Mouse (Mus musculus): ENCODE measurements around the gene Bace2.

The Bace2 gene

DNA sequence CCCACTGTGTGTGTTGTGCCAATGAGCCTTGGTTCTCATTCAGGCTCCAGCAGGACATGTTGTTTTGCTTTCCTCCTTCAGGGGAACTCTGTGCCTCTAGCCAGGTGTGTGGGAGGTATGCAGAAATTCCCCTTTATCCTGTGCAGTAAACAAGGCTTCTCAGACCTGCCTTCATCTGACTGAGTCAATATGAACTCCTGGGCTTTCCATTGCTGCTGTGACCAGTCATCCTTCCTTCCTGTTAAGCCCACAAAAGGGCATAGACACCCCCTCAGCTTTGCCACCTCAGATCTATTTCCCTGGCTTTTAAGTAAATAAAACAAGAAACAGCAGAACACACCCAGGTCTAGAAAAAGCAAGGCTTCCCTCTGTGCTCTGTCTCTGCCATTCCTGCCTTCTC, 45.2 kb downstream of the Bace2 start:
- DNase-seq (ENCODE audit: low read depth, low spot score), result no peak

DNA sequence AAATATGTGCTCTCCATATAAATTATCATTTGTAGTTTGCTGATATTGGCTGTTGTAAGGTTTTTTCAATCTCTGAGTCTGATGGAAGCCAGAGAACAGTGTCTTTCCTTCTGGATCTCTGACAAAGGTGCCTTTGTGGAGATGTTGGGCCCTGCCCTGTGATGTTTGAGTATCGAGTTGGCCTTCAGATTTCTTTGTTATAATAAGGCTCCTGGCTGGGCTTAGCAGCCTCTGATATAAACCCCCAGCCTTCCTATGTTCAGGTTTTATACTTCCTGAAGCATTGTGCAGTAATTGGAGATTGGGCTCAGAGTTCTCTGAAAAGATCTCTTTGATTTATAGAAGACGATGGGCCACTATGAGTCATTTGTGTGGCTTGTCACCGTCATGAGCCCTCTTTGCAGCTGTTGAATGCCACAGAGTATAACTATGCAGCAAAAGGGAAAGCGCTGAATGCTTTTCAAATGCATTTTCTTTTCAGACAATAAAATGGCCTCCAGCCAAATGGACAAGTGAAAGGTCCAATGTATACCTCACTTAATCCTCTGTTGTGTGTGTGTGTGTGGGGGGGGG, 45.8 kb downstream of the Bace2 start:
- DNase-seq (ENCODE audit: low read depth, low spot score), result no peak

DNA sequence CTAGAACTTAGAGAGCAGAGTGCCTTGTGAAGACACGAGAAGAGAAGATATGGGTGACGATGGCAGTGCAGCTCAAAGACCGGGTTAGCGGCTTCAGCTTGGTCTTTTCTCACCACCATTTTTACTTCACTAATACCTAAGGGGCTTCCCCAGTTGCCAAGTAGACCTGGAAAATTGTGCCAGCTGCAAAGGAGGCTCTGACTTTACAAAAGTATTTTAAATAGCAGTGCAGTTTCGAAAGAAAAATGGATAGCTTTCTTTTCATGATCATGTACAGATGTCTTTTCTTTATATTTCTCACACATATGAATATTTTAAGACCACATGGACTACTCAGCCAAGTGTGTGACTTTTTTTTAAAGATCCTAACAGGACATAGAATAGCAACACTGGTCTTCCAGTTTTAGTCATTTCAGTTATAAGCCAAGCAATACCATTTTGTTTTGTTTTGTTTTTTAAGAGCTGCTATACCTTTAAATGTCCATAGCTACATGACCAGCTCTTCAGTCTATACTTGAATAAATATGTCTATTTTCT, 49.0 kb downstream of the Bace2 start:
- DNase-seq (ENCODE audit: low read depth, low spot score), result no peak

DNA sequence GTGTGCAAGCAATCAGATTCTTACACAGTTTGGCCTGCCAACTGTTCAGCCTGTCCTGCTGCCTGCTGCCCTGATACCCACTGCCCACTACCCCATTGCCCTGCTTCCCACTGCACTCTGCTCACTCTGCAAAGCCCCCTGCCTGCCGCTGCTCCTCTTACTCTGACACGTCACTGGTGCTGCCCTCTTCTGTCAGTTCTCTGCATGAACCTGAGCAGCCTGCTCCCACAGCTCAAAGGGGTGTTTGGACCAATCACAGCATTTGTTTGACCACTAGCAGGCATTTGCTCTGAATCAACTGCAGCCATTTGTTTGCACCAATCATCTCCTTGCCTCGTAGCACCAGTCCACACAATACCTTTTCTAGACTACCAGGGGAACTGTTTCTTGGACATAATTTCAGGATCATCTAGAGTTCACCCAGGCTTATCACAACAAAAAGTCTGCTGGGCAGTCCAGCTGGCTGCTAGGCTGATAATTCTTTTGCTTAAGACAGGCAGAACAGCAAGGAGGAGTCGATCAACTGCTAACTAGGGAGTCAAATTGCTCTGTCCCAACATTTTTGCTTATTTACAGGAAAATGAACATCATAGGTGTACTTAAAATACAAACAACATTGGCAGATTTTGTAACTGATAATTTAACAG, 61.5 kb downstream of the Bace2 start:
- peak; percentile 47 for DNase-seq (ENCODE audit: low read depth, low spot score)

DNA sequence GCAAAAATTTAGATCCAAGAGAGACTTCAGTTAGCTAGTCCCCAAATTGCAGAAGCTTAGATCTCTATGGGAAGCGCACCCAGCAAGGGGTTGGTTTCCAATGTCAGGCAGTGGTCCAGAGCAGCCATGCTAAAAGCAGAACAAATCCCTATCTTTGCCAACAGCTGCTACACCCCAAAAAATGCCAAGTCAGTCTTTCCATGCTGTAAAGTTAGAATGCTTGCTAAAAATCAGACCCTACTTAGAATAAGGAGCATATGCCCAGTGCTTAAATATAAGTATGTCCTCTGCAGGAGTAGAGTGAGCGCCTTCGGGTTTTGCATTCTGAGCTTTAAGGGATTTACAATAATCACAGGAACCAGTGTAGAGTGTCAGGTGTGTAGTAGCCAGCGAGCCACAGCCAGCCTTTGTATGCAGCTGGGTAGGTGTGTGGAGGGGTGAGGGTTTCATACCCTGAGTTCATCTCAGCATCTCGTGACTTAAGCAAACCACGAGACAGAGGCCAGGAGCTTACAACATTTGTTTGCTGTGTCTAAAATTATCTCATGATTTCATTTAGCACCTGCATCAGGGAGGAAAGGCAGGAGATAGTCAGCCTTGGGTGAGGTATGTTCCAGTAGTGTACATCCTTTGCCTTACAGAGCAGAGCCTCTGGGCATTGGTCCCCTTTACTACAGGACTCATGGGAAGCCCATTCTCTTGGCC, 62.4 kb downstream of the Bace2 start:
- DNase-seq (ENCODE audit: low read depth, low spot score), result no peak

DNA sequence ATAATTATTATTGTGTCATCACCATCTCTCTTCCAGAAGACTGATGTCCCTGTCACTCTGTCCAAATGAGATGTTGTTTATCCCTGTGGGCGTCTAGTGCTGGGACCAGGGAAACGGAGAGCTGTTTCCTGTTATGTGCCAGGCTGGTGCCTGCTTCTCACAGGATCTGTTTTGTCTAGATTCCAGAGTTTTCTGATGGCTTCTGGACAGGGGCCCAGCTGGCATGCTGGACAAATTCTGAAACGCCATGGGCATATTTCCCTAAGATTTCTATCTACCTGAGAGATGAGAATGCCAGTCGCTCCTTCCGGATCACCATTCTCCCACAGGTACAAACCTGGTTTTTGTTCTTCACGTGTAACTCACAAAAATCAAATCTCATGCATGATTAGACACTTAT, 65.1 kb downstream of the Bace2 start:
- no peak for DNase-seq (ENCODE audit: low read depth, low spot score)

DNA sequence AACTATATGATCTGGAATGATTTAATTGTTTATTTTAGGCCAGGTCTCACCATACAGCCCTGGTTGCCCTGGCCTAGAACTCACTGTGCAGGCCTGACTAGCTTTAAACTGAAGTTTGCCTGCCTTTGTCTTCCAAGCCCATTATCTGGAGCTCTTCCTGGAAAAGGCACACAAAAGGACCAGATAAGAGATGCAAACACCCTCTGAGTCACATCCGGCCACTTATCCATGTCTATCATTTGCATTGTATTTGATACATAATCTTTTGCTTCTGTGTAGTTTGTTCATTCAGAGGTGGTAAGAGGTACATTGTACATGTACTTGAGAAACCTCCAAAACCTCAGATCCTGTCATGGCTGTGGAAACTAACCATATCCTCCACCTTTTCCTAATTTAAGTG, 67.1 kb downstream of the Bace2 start:
- DNase-seq (ENCODE audit: low read depth, low spot score), result no peak

DNA sequence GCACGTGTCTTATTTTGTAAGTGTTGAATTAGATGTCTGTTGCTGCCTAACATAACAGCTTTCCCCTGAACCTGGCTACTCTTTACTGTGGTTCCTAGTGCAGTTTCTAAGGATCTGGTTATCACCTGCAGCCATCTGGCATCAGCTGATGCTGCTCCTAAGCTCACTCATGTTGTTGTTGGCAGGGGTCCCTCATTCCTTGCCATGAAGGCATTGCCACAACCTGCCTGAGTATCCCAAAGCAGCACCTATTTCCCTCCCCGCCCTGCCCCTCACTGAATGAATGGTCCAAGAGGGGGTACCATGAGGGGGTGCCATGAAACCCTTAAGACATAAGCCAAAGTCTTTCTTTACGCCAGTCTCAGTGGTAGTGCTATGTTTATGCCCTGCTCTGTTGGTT, 71.5 kb downstream of the Bace2 start:
- DNase-seq (ENCODE audit: low read depth, low spot score), result no peak

DNA sequence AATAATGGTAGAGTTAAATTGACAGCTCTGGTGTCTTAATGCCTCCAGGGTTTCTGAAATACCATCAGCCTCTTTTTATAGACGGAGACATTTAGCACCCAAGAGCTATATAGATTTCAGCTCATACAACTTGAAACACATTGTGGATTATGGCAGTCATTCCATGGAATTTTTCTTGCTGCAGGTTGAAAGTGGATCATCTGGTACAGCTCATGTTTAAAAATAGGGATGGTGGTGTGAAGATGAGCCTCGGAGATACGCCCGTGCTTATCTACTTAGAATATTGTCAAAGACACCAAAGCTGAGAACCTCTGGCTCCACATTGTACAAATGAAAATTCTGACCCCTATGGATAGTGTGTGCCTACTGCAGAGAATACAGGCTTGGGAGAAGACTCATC, 73.5 kb downstream of the Bace2 start:
- no peak for DNase-seq (ENCODE audit: low read depth, low spot score)

DNA sequence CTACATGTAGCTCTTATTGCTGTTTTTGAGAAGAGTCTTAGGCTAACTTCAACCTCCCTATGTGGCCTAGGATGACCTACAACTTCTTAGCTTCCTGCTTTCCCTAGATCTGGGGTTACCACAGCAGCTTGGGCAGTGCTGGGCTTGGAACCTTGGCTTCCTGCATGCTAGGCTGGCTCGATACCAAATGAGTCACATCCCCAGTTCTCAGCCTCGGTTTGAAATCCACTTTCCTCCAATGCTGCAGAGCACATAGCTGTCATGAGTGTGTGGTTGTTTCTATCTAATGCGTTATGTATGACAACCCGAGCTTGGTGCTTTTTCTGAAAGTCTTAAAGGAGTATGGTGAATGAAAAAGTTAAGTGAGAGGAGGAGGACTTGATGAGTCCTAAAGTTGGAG, 74.8 kb downstream of the Bace2 start:
- DNase-seq (ENCODE audit: low read depth, low spot score), result peak; percentile 89

DNA sequence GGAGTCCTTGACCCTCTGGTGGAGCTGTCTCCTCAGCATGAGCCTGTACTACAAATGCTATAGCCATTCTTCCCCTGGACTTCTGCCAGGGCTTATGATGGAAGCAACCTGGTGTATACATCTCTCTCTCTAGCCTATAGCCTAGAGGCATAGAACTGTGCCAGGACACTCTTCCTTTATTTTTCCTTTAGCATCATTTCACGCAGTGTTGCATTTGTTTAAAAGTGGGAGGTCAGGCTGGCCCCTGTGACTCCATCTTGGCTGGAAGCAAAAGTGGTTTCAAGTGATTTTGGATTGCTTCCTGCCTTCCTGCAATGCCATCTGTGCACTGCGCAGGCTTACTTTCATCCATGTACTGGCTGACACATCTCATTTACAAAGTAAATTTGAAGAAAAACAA, 77.7 kb downstream of the Bace2 start:
- peak; percentile 6 for DNase-seq (ENCODE audit: low read depth, low spot score)

DNA sequence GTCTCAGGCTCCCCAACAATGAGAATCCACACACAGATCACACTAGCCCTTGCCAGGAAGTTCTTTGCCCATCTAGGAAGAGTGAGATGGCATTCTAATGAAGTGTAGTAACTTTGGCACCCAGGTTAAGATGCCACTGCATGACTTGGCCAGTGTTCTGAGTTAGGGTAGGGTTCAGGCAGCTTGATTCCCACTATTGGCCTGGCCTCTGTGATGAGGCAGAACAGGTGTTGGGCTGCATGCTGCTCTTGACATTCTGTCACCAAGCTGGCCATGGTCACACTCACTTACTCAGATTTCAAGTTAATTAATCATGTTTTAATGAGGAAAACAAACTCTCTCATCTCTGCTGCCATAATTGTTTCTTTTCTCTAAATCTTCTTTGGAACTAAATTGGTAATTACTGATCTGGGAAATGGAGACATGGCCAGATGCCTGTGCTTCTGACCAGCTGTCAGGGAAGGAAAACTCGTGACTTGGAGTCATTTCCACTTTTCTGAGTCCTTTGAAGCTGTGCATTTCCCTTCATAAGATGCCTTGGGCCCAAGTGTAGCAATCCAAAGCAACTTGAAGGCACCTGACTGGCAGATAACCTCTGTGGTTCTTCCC, 81.0 kb downstream of the Bace2 start:
- DNase-seq (ENCODE audit: low read depth, low spot score), result no peak

DNA sequence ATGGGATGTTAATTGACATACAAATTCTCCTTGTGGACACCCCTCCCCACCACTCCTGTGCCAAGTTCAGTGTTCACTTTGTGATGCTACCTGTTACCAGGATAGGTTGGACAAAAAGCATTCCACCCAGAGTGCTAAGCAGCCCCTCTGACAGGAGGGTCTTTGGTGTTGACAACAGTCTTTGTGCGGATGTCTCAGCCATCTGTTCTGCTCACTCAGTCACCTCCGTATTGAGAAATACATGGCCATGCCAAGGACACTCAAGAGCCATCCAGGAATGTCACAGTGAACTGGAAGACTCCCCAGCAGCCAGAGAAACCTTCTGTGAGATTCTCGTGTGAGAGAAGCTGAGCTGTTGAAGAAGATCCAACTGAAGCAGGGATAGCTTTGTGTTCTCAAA, 81.6 kb downstream of the Bace2 start:
- DNase-seq (ENCODE audit: low read depth, low spot score), result no peak

DNA sequence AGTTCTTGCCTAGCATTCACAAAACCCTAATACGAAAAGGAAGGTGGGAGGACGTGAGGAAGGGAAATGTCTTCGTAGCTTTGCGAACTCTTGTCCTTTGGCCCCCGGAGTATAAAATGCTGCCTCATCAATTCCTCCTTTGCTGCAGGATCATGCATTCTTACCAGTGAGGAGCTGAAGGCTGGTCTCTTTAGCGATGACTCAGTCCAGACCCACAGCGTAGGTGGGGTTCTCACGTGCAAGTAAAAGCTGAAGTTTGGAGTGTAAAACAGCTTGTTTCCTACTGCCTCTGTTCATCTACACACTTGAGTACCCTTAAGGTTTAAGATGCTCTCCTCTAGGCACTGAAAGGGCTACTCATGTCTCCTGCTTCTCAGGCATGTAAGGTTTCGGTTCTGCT, 85.4 kb downstream of the Bace2 start:
- no peak for DNase-seq (ENCODE audit: low read depth, low spot score)

DNA sequence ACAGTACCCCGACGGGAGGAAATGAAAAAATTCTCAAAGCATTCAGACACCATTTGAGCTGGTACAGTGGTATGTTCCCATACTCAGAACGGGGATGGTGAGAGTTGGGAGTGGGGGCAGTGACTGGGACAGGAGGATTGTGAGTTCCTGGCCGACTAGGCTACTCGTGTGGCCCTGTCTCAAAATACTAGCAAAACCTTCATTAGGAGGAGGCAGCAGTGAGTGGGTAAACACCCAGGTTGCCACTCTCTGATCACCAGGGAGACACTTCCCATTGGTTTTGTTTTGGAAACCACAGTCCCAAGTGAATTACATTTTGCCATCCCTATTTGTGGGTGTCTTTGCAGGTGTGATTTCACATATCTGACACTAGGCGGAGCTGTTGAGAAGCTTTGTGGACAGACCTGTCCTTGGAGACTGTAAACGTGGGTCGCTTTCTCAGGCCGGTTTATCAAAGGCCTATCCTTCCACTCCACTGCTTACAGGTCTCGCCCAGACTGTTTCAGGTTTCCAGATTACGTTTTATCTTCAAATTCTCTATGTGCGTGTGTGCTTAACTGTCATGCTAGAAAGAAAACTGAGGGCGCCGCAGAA, 87.2 kb downstream of the Bace2 start:
- DNase-seq (ENCODE audit: low read depth, low spot score), result peak; percentile 85

DNA sequence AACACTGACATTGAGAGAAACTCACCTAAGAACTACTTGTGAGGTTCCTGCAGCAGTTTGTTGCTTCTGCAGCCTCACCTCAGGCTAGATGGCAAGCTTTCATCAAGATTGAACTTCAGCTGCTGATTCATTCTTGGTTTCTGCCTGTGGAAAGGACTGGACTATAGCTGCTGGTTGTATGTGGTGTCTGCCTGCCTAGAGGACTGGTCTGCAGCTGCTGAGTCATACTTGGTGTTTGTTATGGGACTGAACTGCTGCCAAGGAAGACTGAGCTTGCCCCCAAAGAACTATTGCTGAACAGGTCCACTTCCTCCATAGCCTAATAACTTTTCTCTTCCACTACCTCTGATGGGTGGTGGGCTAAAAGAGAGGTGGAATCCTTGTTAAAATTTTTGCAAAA, 90.8 kb downstream of the Bace2 start:
- peak; percentile 72 for DNase-seq (ENCODE audit: low read depth, low spot score)

DNA sequence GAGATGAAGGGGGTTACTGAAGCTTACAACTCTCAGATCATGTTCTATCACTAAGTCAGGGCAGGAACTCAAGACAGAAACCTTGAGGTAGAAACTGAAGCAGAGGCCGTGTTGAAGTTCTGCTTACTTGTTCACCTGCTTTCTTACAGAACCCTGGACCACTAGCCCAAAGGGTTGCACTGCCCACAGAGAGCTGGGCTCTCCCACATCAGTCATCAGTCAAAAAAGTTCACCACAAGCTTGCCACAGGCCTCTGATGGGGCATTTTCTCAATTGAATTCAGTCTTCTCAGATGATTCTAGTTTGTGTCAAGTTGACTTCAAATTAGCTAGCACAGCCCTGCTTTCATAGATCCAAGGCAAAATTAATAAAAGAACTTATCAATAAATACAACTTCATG, 103.3 kb downstream of the Bace2 start:
- DNase-seq (ENCODE audit: low read depth, low spot score), result no peak

DNA sequence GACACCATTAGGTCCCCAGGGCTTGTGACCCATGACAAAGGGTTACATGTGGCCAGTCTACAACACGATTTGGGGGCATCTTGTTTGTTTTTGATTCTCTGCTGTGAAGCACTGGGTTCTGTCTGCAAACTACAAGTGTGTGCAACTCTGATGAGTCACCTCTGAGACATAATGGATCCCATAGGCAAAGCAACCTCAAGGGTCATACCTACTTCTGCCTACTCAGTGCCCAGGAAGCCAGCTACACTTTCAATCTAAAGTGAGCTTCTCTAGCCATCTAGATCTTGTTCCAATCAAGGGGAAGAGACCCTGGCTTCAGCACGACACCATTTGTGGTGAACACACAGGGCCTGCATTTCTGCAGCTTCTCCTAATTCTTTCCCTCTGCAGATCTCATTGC, 104.7 kb downstream of the Bace2 start:
- peak; percentile 66 for DNase-seq (ENCODE audit: low read depth, low spot score)

DNA sequence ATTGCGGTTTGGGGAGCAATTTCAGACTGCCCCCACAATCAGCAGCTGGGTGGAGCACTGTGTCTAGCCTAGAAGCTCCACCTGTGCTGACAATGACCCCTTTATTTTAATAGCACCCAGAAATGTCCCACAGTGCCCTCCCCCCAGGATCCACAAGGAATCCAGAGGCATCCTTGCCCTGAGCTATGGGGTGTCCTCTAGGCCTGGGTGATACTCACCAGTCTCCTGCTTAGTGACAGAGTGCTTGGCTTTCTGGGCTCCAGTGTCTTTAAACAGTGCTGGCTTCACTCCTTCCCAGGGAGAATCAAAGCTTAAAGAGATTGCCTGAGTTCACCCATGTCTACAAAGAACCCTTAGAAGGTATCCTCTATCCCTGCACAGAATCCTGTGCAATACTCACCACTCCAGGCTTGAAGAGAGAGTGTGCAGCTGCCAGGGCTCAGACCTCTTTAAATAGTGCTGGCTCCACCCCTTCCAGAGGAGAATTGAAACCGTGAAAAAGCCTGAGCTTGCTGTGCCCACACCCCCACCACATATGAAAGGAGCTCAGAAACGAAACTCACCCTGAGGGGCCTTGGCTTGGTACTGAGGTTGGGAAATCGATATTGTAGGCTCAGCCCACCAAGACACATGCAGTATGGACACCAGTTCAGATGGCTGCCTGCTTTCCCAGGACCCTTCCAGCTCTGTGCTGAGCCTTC, 106.1 kb downstream of the Bace2 start, which contains the start of gene Mx1:
Mx1 (minus strand) TSS at position 427 of the 701 bp plus-strand sequence.
- peak; percentile 51 for DNase-seq (ENCODE audit: low read depth, low spot score)

DNA sequence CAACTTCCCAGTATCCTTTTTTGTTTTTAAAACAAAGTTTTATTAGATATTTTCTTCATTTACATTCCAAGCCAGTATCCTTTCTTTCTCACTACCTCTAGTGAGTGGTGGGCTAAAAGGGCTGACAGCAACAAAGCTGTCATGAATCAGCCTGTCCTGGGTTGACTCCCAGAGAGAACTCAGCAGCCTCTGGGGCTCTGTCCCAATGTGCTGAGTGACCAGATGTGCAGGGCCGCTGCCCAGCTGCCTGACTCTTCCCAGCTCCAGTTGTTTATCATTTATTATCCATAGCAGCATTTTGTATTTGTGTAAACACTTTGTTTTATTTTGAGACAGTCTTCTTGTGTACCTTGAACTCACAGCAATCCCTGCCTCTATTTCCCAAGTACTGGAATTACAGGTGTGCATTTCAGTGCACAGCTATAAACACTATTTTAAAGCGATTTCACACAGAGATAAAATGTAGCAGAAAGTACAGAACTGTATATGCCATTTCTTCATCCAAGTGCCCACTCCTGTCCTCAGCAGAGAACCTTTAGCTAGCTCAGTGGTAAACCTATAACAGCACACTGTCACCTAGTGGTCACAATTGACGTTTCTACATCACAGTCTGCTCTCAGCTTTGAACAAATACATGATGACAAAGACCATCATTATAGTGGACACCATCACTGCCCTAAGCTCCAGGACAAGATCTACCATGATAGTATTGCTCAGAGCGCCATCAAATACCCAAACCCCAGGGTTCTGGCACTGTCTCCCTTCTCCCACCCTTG, 109.8 kb downstream of the Bace2 start:
- peak; percentile 65 for DNase-seq (ENCODE audit: low read depth, low spot score)

DNA sequence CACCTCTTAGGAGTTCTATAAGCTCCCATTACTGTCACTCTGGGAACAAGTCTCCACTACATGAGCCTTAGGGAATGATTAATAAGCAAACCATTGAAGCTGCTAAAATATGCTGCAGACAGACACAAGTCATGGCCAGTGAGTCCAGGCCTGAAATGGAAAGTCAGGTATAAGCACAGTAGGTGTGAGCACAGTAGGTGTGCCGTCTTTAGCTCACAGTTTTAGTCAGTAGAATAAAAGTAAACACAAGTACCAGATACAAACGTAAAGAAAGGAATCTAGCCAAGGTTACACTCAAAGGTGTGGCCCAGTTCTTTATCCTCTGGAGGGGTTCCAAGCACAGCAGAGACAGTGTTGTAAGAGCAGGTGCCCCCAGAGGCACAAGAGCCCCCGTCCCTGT, 110.9 kb downstream of the Bace2 start:
- no peak for DNase-seq (ENCODE audit: low read depth, low spot score)

All from 3T3-L1 (cell line).